Mouse (Mus musculus): ENCODE data around the gene 4933415A04Rik. TPM values are rescaled to one million over a fixed set of nuclear protein-coding genes. Genes with fewer than 3 reads are reported as not detected.

Gene 4933415A04Rik
- polyA plus RNA-seq, 1 experiment = 1.0 TPM

- H3K27me3 ChIP-seq (ENCODE audit: control insufficient read depth, insufficient read depth, low read length) = no peaks in the 10 kb centered on the region
- H3K27ac ChIP-seq (ENCODE audit: insufficient read depth, low read depth, low read length) = peak overlapping the region; percentile 23; the same call in 1 of the 2 replicates
- H3K4me1 ChIP-seq (ENCODE audit: control insufficient read depth, insufficient read depth, insufficient read length, low read length) = peaks cover 13% of the 10 kb centered on the region; the same call in 1 of the 2 replicates
- WGBS = 44% methylated on average over 18 of the region's 18 CpGs
- H3K4me3 ChIP-seq (ENCODE audit: low read depth, low read length) = no peak overlapping the region
- no peaks in the 10 kb centered on the region for H3K36me3 ChIP-seq (ENCODE audit: control insufficient read depth, insufficient read depth, low read length)
- TF ChIP-seq CTCF (IDR thresholded peaks at IDR 0.05; ENCODE audit: extremely low read depth, insufficient read length, insufficient replicate concordance, low read depth, low read length) = no peak
- TF ChIP-seq POLR2A (IDR thresholded peaks at IDR 0.05; ENCODE audit: low read depth, low read length) = no peak
Observed at GRCm38 (mm10) chr11:43626927-43627645, 40.2 kb downstream of the 4933415A04Rik start.

GRCm38 (mm10) chr11:43631645-43632044 lies 44.8 kb downstream of the 4933415A04Rik start:
- no peaks in the 10 kb centered on the region for H3K27me3 ChIP-seq (ENCODE audit: control insufficient read depth, insufficient read depth, low read length)
- WGBS = 87% methylated on average over 9 of the region's 9 CpGs
- H3K4me3 ChIP-seq (ENCODE audit: low read depth, low read length) = no peak overlapping the region
- TF ChIP-seq POLR2A (IDR thresholded peaks at IDR 0.05; ENCODE audit: low read depth, low read length) = no peak
- no peak for TF ChIP-seq CTCF (IDR thresholded peaks at IDR 0.05; ENCODE audit: extremely low read depth, insufficient read length, insufficient replicate concordance, low read depth, low read length)
- H3K4me1 ChIP-seq (ENCODE audit: control insufficient read depth, insufficient read depth, insufficient read length, low read length) = peaks cover 17% of the 10 kb centered on the region
- H3K27ac ChIP-seq (ENCODE audit: insufficient read depth, low read depth, low read length) = no peak overlapping the region
- no peaks in the 10 kb centered on the region for H3K36me3 ChIP-seq (ENCODE audit: control insufficient read depth, insufficient read depth, low read length)

GRCm38 (mm10) chr11:43632566-43632965 lies 45.7 kb downstream of the 4933415A04Rik start:
- WGBS = 39% methylated on average over 4 of the region's 4 CpGs
- Histone ChIP-seq H3K27me3 (ENCODE audit: control insufficient read depth, insufficient read depth, low read length) (no peaks in the 10 kb centered on the region), H3K36me3 (ENCODE audit: control insufficient read depth, insufficient read depth, low read length) (no peaks in the 10 kb centered on the region), H3K4me3 (ENCODE audit: low read depth, low read length) (no peak overlapping the region), H3K4me1 (ENCODE audit: control insufficient read depth, insufficient read depth, insufficient read length, low read length) (peaks cover 14% of the 10 kb centered on the region), H3K27ac (ENCODE audit: insufficient read depth, low read depth, low read length) (no peak overlapping the region)
- TF ChIP-seq POLR2A (IDR thresholded peaks at IDR 0.05; ENCODE audit: low read depth, low read length) (no peak), CTCF (IDR thresholded peaks at IDR 0.05; ENCODE audit: extremely low read depth, insufficient read length, insufficient replicate concordance, low read depth, low read length) (no peak)

- 73% methylated on average over 6 of the region's 6 CpGs for WGBS
- Histone ChIP-seq H3K4me3 (ENCODE audit: low read depth, low read length) (no peak overlapping the region), H3K27me3 (ENCODE audit: control insufficient read depth, insufficient read depth, low read length) (no peaks in the 10 kb centered on the region), H3K36me3 (ENCODE audit: control insufficient read depth, insufficient read depth, low read length) (no peaks in the 10 kb centered on the region), H3K4me1 (ENCODE audit: control insufficient read depth, insufficient read depth, insufficient read length, low read length) (peaks cover 14% of the 10 kb centered on the region), H3K27ac (ENCODE audit: insufficient read depth, low read depth, low read length) (no peak overlapping the region)
- no peak for TF ChIP-seq CTCF (IDR thresholded peaks at IDR 0.05; ENCODE audit: extremely low read depth, insufficient read length, insufficient replicate concordance, low read depth, low read length)
- no peak for TF ChIP-seq POLR2A (IDR thresholded peaks at IDR 0.05; ENCODE audit: low read depth, low read length)
Observed at GRCm38 (mm10) chr11:43633165-43633564, 46.3 kb downstream of the 4933415A04Rik start.

GRCm38 (mm10) chr11:43633658-43634401 lies 47.0 kb downstream of the 4933415A04Rik start:
- TF ChIP-seq POLR2A (IDR thresholded peaks at IDR 0.05; ENCODE audit: low read depth, low read length) (no peak), CTCF (IDR thresholded peaks at IDR 0.05; ENCODE audit: extremely low read depth, insufficient read length, insufficient replicate concordance, low read depth, low read length) (no peak)
- no peaks in the 10 kb centered on the region for H3K27me3 ChIP-seq (ENCODE audit: control insufficient read depth, insufficient read depth, low read length)
- WGBS = 7% methylated on average over 19 of the region's 19 CpGs
- no peaks in the 10 kb centered on the region for H3K36me3 ChIP-seq (ENCODE audit: control insufficient read depth, insufficient read depth, low read length)
- H3K4me1 ChIP-seq (ENCODE audit: control insufficient read depth, insufficient read depth, insufficient read length, low read length) = peaks cover 14% of the 10 kb centered on the region
- no peak overlapping the region for H3K27ac ChIP-seq (ENCODE audit: insufficient read depth, low read depth, low read length)
- peak overlapping the region; percentile 10; the same call in 1 of the 2 replicates for H3K4me3 ChIP-seq (ENCODE audit: low read depth, low read length)

GRCm38 (mm10) chr11:43636761-43637160 lies 49.9 kb downstream of the 4933415A04Rik start:
- WGBS = 72% methylated on average over 4 of the region's 4 CpGs
- no peak for TF ChIP-seq POLR2A (IDR thresholded peaks at IDR 0.05; ENCODE audit: low read depth, low read length)
- no peak for TF ChIP-seq CTCF (IDR thresholded peaks at IDR 0.05; ENCODE audit: extremely low read depth, insufficient read length, insufficient replicate concordance, low read depth, low read length)

GRCm38 (mm10) chr11:43638486-43638885 lies 51.6 kb downstream of the 4933415A04Rik start:
- Histone ChIP-seq H3K27ac (ENCODE audit: insufficient read depth, low read depth, low read length) (no peak overlapping the region), H3K36me3 (ENCODE audit: control insufficient read depth, insufficient read depth, low read length) (no peaks in the 10 kb centered on the region), H3K4me1 (ENCODE audit: control insufficient read depth, insufficient read depth, insufficient read length, low read length) (peaks cover 2% of the 10 kb centered on the region; the same call in 1 of the 2 replicates), H3K27me3 (ENCODE audit: control insufficient read depth, insufficient read depth, low read length) (no peaks in the 10 kb centered on the region), H3K4me3 (ENCODE audit: low read depth, low read length) (no peak overlapping the region)
- TF ChIP-seq CTCF (IDR thresholded peaks at IDR 0.05; ENCODE audit: extremely low read depth, insufficient read length, insufficient replicate concordance, low read depth, low read length) (no peak), POLR2A (IDR thresholded peaks at IDR 0.05; ENCODE audit: low read depth, low read length) (no peak)
- WGBS = 86% methylated on average over 3 of the region's 3 CpGs

More at GRCm38 (mm10) chr11:43636761-43637160, 49.9 kb downstream of the 4933415A04Rik start:
- Histone ChIP-seq H3K27ac (ENCODE audit: insufficient read depth, low read depth, low read length) (no peak overlapping the region), H3K4me3 (ENCODE audit: low read depth, low read length) (no peak overlapping the region), H3K4me1 (ENCODE audit: control insufficient read depth, insufficient read depth, insufficient read length, low read length) (peaks cover 9% of the 10 kb centered on the region), H3K27me3 (ENCODE audit: control insufficient read depth, insufficient read depth, low read length) (no peaks in the 10 kb centered on the region), H3K36me3 (ENCODE audit: control insufficient read depth, insufficient read depth, low read length) (no peaks in the 10 kb centered on the region)

Other genes starting within 250 kb of the 4933415A04Rik start
- gene Pttg1, start 160.8 kb upstream of the 4933415A04Rik start, polyA plus RNA-seq (2012; rRNA removed) = 6.7 and 7.5 TPM in 2 replicates
- gene Slu7, start 153.3 kb upstream of the 4933415A04Rik start, polyA plus RNA-seq (2012; rRNA removed) = 0.71 and 2.3 TPM in 2 replicates
- 2.9 and 5.9 TPM in 2 replicates for gene C1qtnf2, start 112.8 kb upstream of the 4933415A04Rik start, polyA plus RNA-seq (2012; rRNA removed)
- gene Ccnjl, start 58.3 kb upstream of the 4933415A04Rik start, polyA plus RNA-seq (2012; rRNA removed) = 7.1 and 7.9 TPM in 2 replicates
- gene Fabp6, start 14.5 kb downstream of the 4933415A04Rik start, polyA plus RNA-seq (2012; rRNA removed) = 6.0 TPM in 1 of 2 replicates, not detected in the other
- gene Pwwp2a, start 95.0 kb downstream of the 4933415A04Rik start, polyA plus RNA-seq (2012; rRNA removed) = 4.2 and 10.1 TPM in 2 replicates
- gene Ttc1, start 161.0 kb downstream of the 4933415A04Rik start, polyA plus RNA-seq (2012; rRNA removed) = 4.9 and 8.8 TPM in 2 replicates

Data from small intestine, adult 2 months (tissue).